Mouse (Mus musculus) right cerebral cortex, postnatal 14 days (tissue): ENCODE results near the gene Cdc20b.
A peak's percentile ranks its signal among the peaks of the same experiment; 100 is the strongest.

Experiments used
- DNase-seq: peaks from one replicate; pipeline ENCODE4 v3.0.0; 2022

Gene Cdc20b

DNA sequence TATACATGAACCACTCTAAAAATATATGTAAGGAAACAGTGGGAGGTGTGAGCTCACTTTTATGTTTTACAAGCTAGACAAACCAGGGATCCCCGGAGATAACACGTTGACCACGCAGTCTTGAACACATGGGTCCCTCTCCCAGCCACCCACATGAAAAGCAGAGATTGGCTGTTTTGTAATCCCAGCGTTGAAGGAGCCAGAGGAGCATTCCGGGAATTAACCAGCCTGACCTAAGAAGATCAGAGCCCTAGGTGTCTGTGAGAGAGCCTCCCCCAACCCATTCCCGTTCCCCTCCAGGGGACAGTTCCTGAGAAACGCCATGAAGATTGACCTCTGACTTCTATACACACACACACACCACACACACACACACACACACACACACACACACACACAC, 3.6 kb upstream of the Cdc20b start:
- DNase-seq = no peak

DNA sequence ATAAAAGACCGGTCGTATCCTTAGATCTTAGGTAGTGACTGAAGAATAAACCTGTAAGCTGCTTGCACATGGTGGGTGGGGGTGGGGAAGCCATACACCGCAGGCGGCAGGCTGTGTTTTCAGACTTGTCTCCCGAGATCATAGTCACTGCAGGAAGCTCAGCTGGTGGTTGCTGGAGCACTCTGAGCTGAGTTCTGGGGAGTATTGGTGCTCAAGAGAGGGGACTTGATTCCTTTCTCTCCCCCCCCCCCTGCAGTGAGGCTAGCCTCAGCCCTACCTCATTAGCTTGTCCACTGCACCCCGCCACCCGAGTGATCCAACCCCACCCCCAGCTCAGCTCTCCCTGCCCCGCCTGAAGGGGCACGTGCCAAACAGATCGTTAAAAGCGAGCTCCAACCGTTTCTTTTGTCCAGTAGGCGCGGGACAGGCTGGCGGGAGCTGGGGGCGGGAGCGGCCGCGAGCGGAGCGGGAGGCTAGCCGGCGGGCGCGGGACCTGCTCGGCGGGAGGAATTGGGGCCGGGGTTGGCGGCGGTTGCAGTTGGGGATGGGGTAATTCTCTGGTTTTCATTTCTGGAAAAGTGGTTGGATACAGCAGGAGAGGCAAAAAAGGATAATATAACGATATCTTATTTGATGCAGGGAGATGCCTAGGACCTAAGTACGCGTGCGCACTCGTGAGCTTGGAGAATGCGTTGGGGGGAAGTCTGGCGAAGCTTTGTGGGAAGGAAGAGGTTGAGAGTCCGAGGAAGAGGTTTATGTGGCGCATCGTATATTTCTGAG, 2.9 kb upstream of the Cdc20b start:
- peak; percentile 38 for DNase-seq

DNA sequence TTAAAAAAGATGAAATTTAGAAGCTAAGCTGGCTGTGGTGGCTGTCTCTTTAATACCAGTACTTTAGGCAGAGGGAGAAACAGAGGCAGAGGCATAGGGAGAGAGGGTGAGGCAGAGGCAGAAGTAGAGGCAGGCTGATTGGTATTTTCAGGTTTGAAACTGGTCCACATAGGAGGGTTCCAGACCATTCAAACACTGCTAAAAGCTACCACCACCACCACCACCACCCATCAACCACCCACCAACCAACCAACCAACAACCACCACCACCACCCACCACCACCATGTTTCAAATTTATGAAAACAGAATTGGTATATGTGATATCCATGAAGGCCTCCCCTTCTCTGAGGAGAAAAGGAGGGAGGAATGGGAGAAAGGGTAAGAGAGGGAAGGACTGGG, 2.1 kb upstream of the Cdc20b start:
- DNase-seq = no peak

DNA sequence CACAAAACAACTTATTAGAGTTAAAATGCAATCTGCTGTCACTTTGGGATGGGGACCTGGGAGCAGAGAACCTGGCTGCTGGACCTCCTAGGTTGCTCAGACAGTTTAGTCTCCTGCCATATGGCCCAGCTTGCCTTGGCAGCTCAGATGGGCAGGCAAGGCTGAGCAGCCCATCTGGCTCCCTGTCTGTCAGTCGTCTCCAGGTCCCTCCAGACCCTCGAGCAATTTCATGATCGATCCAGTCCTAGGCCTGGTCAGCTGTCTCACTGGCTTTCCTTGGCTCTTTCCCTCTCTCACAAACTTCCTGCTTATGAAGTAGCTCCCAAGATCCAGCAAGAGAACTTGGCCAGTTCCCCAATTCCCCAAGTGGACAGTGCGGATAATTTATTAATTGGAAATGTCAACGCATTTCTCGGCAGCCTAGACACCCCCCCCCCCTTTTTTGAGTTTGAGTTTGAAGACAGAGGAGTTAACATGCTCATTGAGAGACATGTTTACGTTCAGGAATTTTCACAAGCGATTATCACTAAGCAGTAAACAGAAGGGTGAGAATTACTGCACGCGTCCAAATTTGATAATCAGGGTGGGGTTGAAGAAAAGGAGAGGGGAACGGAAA, 532 bp upstream of the Cdc20b start:
- DNase-seq = no peak

DNA sequence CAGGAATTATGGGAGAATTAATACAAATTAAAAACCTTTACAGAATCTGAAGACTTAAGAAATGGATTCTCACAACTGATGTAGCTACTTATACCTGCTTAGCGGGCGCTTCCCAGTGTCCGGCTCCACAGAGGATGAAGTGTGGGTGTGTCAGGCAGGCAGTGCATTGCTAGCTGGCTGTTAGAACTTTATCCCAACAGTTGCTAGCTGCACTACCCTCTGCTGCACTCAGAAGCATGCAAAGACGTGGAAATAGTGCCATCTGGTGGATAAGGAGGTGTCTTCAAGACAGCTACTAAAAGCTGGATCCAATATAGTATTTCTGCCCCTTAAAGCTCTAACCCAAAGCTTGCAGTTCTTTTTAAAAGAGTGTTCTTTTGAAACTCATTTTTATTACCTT, 941 bp downstream of the Cdc20b start:
- peak; percentile 50 for DNase-seq

DNA sequence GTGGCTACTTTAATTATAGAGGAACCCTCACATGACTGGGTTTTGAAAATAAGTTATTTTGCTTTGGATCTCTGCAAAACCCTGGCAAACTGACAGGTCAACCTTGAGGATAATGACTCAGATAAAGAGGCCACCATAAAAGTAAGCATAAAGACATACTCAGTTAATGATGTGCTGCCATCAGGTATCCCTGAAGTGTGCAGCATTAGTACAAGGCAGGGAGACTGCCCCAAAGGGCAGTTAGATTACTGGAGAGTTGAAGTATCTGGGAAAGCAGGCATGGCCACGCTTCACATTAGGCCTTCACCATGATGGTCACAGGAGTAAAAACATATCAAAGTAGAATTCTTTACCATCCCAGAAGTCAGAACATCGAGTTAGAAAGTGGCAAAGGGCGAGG, 10.0 kb downstream of the Cdc20b start:
- no peak for DNase-seq

DNA sequence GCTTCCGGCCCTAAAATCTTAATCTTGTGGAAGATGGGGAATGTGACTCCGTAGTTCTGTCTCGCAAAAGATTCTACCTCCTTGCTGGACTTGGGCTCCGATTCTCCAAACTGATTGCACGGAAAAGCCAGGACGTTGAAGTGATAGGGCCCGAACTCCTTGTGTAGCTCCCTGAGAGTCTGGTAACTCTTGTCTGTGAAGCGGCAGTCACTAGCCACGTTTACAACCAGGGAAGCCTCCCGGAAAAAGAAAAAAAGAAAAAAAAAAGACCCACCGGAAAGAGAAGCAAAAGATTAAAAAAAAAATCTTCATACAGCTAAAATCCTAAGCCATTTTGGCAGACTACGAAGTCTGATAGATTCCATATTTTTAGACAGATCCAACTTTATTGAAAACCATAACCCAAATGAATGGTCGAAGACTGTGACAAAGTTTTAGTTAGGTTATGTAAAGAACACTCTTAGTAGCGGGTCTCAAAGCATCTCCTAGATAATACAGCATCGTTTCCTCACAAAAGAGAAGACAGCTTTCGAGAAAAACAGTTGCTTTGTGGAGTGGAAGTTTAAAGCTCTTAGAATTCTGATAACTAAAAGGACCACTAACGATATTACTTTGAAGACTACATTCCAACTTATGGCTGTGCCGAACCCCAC, 10.7 kb downstream of the Cdc20b start:
- no peak for DNase-seq

DNA sequence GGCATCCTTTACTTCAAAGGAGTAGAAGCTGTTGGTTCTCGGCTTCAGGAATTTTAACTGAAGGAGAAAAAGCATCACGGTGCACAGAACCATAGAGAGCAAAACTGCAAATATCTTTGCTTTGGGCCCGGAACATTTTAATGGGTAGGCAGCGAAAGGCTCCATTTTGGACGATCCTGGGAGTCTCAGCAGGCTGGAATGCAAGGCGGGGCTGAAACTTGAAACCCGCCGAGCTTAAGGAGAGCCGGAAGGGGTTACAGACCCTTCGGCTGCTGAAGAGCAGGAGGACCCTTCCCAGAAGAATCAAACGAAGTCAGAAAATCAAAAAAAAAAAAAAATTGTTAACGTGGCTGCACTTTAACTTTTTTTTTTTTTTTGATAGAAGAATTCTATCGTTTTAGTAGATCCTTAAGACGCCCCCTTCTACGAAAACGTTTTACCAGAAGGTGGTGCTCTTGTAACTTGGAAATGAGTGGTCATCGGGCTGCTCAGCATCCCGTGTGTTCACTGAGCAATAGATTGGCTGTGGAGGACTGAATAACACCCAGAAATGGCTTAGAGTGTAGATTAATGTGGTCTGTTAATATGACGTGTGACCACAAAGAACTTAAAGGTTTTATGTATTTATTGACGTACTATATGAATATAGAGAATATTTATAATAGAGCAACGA, 11.4 kb downstream of the Cdc20b start, which contains the start of gene Gpx8:
TSS of gene Gpx8 (minus strand) at position 200 of the 673 bp plus-strand sequence.
- peak; percentile 23 for DNase-seq

DNA sequence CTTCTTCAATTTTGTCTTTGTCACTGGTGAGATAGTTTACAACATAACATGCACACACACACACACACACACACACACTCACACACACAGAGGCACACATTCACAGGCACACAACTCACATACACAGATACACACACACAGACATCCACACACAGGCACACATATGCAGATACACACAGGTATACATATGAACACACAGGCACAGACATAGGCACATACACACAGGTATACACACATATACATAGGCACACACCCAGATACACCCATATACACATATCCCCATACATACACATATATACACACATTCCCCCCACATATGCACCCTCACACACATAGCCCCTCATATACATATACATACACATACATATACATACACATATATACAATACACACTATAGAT, 12.1 kb downstream of the Cdc20b start:
- DNase-seq = no peak

DNA sequence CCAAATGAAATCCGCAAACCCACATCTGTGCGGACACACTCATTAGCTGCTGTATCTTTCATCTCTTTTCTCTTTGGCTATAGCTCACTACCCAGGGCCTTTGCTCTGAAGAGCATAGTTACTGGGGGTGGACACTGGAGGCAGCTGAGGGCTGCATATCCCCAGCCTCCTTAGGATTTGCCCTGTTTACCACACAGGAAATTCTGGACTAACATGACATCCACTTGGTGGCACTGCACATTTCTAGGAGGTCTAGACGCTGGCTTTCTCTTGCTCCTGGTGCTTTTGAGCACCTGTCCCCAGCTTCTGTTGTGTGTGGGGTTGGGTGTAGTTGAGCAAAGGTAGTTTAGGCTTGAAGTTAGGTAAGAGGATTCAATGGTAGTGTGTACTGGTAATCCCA, 12.7 kb downstream of the Cdc20b start:
- DNase-seq = no peak

DNA sequence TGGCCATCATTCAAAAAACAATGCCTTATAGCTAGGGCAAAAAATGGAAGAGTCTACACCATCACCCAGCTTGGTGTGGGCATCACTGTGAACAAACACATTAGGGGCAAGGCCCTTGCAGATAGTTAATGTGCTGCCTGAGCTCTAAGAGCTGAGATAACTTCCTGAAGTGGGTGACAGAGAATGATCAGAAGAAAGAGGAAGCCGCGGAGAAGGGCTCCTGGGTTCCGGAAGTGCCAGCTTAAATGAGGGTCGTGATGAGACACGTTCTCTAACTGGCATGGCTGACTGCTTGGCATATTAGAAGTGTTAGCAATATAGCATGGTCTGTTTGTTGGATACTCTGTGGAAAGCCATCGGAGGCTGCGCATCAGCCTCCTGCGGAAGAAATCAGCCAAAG, 19.3 kb downstream of the Cdc20b start:
- DNase-seq = no peak

DNA sequence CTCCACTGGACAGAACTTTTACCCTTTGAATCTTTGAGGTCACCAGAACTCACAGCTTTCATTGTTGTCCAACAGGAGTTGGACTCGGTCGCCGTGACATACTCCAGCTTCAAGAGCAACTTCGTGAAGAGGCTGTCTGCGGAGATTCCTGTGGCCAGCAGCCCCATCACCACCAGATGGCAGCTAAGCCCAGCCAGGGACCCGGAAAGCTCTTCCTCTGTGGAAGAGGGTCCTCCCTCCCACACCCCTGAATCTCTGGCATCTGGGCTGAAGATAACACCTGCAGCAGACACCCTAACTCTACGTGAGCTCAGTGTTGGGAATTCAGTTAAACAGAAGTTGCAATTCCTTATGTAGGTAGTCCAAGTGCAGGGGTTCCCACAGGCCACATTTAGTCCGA, 20.9 kb downstream of the Cdc20b start:
- peak; percentile 37 for DNase-seq

DNA sequence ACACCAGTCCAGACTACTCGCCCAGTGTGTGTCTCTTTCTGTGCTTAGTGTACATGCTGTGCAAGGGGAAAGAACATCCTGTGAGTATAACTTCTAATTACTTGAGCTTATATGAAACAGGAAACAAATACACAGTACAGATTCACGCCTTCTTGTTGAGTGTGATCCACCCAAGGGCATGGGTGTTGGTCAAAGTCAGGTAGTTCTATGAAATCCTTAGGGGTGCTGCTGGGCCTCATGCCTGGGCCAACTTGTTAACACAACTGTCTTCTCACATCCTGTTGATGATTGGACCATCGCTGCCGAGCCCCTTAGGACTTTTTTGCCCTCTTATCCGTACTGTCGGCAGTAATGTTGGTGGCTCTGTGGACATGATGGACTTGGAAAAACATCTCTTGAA, 26.8 kb downstream of the Cdc20b start:
- DNase-seq = no peak

DNA sequence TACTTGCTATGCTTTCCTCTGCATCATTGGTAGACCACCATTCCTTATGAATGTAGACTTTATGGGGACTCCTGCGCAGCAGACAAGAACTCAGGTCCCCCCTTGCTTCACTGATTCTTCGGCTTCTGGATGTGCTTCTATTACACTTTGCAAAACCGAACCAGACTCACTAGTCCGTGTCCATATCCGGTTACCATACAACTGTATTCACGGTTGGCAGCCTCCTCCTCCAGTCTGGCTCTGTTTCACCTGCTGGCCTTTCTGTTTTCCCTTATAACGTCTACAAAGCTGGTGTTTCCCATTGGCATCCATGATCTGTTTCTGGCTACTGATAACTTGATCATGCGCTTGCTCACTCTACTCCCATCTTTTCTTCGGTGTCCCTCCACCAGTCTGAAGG, 29.6 kb downstream of the Cdc20b start:
- DNase-seq = no peak

DNA sequence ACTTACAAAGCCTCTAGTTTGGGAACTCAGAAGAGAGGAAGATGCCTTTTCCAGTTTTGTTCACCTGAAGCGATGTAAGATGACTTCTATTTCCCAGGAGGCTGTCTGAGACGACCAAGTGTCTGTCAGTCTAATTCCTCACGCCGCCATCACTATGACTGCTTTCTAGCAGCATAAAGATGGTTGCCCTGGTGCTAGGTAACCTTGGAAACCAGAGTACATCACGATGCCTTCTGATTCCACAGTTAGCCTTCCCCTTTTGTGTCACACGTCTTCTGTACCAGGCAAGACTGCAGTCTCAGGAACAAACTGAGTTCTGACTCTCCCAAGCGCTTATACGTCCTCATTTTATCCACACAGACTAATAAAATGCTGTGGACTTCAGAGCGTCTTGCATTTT, 44.1 kb downstream of the Cdc20b start:
- no peak for DNase-seq

DNA sequence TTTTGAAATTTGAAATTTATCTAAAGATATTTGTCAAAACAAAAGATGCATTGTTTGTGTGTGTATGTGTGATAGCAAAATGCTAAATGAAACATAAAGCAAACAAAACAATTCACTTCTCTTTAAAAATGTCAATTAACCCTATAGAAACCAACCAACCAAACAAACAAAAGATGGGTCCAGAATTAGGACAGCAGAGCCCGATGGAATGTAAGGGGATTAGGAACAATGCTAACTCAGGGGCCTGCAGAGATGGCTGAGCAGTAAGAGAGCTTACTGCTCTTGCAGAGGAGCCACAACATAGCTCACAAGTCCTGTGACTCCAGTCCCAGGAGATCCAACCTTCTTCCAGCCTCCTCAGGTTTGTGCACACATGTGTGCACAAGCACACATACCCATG, 47.2 kb downstream of the Cdc20b start:
- DNase-seq = no peak

DNA sequence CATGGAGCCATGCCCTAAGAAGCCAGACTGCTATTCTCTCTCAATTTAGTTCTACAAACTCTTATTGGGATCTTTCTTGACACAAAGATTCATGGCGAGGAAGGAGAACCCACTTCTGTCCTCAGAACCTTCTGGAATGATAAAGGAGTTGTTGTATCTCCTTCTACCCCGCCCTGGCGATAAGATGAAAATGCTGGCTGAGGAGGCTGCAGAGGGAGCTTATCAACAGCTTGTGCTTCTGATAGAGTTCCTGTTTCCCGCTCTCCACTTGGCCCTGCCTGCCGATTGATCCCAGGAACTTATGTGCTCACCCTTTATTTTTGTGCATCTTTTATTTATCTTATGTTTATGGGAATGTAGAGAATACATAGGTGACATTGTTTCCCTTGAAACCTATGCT, 49.8 kb downstream of the Cdc20b start:
- no peak for DNase-seq

DNA sequence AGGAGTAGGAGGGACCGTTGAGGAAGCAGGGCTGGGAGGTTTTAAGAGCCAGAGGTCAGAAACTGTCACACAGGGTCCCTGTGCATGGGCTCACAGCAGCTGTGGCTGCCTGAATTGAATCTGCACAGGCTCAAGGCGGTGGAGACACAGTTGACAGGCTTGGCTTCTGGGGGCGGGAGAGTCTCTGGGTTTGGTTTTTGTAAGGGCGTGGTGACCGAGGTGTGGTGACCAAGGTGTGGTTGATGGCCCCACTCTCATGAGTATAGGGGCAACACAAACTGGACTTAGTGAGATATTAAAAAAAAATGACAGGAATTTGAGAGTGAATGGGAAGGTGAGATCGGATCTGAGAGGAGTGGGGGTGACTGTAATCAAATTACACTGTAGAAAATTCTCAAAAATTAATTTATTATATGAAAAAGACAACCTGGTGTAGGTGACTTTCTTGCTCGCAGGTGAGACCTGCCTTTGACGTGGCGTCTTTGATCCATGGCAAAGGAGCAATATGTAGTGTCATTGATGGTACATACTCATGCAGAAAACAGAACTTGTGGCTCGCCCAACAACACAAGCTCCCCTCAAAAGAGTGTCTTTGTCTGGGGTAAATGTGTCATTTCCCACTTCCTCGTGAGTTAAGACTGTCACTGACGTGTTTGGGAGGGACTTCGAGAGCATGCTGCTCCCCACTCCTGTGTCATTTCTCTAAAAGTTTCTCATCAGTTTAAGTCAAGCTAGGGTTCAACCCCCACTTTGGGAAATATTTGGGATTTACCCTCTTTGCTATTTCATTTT, 52.5 kb downstream of the Cdc20b start:
- no peak for DNase-seq

DNA sequence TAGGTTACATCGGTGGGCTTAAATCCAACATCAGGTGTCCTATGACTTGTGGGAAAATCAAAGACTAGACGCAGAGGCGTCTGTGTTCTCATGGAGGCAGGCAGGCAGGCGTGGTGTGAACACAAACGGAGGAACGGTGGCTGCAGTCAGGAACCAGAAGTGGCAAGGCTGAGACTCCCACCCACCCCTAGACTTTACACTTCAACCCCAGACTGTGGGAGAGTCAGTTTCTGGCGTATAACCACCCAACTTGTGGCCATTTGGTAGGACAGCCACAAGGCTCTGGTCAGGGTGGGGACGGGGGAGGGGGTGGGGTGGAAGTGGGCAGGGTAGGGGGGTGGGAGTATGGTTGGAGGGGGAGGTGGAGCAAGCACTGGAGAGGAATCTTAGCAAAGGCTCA, 55.6 kb downstream of the Cdc20b start:
- DNase-seq = no peak

DNA sequence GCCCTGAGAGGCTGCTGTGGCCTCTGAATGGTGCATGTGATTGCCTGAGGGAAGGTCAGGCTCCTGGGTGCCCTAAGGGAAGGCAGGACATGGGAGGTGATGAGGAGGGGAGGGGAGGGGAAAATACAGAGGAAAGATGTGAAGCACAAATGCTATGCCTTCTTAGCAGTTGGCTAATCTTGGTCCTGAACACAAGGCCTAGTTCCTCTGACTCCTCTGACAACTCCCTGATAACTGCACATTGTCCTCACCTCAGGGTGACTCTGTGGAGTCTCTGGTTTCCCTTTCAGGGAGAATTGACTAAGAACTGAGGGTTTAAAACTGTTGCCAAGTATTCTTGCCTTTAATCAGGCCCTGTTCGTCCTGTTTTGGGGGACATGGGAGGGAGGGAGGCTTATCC, 59.7 kb downstream of the Cdc20b start:
- DNase-seq = no peak

DNA sequence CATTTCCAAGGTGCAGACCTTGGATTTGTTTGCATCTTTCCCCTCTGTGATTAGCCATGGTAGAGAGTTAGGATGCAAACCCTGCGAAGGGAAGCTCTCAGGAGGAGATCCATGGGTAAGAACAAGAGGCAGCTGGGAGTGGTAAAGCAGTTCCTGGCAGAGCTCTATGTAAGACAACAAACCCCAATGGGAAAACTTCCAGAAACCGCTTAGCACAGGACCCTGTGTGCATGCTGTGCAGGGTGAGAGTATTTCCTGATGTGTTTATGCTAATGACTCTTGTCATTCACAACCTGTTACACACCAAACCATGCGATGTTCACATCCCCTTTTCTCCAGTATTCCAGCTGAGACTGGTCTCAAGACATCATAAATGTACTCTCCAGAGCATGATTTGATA, 62.1 kb downstream of the Cdc20b start:
- DNase-seq = no peak

DNA sequence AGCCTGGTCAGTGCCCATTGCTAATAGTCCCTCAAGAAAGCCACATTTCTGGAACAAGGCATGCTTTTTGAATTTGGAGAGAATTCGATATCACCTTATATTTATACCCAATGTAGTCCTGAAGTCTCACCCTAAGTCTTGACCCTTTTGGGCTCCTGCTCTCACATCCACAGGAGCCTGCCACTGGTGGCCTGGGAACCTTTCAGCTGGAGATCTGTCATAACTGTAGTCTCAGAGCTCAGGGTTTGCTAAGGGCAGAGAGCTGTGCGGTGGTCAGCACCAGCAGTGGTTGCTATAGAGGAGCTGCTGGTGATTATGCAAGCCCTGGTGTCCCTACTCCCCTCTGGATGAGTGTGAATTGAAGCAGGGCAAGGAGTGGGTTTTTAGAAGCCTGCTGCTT, 63.5 kb downstream of the Cdc20b start:
- no peak for DNase-seq

DNA sequence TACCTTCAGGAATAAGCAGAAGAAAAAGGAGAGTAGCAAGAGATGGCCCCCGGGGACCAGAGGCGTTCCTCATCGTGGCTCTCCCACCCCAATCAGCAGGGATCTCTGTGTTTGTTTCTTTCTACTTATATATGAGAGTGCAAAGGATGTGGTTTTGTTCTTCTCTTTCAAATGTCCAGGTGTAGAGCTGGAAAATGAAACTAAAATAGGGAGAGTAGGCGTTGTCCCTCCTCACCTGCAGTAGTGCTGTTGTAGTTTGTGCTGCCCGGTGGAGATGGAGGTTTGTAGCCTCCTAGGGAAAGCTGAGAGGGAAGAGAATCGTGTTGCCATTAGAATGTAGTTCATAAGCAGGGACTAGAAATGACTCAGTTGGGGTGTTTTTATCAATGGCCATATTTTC, 66.0 kb downstream of the Cdc20b start, which contains the start of gene Gzma:
TSS of gene Gzma (minus strand) at position 103 of the 400 bp plus-strand sequence.
- no peak for DNase-seq
